In the genomic region with DNA sequence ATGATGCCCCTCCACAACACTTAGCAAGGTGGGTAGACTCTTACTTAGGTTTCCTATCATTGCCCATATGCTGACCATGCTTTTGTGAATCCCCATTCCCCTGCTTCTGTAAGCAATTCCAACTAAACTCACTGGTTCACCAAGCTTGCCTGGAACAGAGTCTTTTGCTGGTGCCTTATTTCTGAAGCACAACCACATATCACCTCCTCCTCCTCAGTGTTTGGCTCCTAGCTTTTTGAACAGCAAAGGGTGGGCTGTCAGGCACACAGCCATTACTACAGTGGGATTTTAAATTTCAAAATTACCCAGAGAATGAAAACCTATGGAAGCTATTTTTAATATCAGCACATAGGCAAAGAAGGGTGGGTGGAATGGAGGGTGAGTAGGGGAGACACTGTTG, we compare ENCODE assay signal across 21 mouse cellular contexts.
"Had no signal": no experiment of that assay in that cellular context is flagged by ENCODE, and none has a peak within 500 bp of the region (broad histone marks: within the 10 kb centered on the region; RNA-seq: fewer than 3 reads in every experiment).

No protein-coding gene starts in this region.

- DNase-seq: heart, postnatal 10 days; heart, postnatal 14 days; heart, postnatal 4 days; kidney, adult 11 months; kidney, adult 18-20 months; kidney, adult 2 months; kidney, adult 8-10 months; kidney, adult 9 months; kidney, postnatal 10 days; kidney, postnatal 14 days; kidney, postnatal 25 days; kidney, postnatal 36 days; kidney, postnatal 4 days; layer of hippocampus, adult 9-11 months; layer of hippocampus, postnatal 36 days had no signal

- ATAC-seq: hindbrain, embryonic 16.5 days; hindbrain, postnatal 0 days; inflammation-experienced regulatory T-cells, adult 6 months; intestine, embryonic 15.5 days; intestine, embryonic 16.5 days; intestine, postnatal 0 days had no signal
